Mouse (Mus musculus) frontal cortex, postnatal 14 days (tissue): ENCODE data around the gene Dock10.

ENCODE experiments used
- DNase-seq, 2 experiments: peaks; one replicate each; pipeline ENCODE4 v3.0.0; 2022; ENCODE audit warnings: low spot score in 2 of 2

Dock10 gene

DNA sequence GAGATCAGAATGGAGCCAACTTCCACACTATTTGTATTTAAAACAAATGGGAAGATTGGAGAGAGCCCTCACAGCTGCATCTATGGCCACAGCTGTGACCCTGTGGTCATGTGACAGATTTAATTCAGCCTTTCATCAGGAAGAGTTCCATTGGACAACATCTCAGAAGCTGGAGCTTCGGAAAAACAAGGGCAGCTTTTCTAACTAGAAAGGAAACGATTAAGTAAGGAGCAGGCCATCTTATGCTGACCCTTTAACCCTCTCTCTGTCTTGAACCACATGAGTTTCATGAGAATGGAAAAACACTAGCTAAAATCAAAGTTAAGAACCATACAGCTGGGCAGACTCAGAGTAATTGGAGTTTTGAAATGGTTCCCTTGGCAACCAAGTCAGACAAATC lies 101.9 kb downstream of the Dock10 start:
- no peak for DNase-seq

DNA sequence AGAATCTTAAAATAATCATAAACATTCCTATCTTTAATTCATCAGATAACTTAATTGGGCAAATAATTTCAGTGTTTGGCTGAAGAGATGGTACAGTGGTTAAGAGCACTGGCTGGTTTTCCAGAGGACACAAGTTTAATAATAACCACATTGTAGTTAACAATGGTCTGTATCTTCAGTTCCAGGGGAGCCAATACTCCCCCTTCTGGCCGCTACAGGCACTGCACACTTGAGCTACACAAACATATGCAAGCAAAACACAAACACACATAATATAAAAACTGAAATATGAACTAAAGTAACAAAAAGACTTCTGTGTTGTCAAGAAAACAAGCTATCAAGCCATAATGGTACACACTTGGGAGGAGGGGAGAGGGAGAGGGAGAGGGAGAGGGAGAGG lies 102.5 kb downstream of the Dock10 start:
- DNase-seq: no peak

DNA sequence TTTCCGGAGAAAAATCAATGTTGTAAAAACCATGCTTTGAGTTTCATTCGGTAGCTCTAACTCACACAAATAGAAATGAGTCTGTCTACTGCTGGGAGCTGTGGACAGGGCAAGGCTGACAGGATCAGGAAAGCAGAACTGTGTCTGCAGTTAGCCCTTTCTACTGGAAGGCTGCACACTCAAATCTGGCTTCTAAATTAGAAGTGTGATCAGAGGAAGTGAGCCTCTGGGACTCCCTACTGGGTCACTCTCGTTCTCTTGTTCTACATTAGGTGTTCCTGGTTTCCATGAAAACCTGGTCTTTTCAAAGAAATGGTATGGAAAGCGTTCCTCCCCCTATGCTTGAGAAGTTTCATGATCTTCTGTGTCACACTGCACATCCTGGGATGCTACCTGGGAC lies 103.1 kb downstream of the Dock10 start:
- DNase-seq: no peak

DNA sequence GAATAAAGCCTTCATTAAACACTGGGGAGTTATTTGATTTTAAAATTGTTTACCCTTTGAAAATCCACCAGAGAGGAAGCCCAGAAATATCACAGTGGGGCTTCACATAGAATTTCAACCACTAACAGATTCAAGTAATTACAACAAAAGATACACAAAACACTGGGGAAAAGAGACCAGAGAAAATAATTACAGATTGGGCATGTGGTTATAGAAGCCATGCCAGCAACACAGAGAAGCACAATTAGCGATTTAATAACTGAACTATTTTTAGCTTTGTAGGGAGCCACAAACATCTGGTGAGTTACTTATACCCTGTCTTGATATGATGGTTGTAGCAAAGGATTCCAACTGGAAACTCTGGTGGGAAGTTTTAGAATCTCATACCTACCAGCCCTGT lies 104.2 kb downstream of the Dock10 start:
- DNase-seq: no peak

DNA sequence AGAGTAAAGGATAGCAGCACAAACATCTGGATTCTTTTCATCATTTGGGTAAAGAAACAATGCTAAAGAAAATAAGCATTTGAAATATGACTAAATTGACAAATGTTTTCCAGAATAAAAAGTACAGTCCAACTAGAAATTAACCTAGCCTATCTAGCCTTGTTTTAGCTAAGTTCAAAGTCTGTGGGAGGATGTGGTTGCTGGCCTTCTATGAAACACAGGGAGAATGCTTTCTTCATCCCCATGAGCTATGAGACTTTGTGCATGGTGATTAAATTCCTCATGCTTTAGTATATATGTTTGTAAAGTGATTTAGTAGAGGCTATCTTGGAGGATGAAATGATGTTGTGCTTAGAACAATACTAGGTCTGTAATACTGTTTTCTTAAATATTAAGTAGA lies 105.5 kb downstream of the Dock10 start:
- no peak for DNase-seq

DNA sequence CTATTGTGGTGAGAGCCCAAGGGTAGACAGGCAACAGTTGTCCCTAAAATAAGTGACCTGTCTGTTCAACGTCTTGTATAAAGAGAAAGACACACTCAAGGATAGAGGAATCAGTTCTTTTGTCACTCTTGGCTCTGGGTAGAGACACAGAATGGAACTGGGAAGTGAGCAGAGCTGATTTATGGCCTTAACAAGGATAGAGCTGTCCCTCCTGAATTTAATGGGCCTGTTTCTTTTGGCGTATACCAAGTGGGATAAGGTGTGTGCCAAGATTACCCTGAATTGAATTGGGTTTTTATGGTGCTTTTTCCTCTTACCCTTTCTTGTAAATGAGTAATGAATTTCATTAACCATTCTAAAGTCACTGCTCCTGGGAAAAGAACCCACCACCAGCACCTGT lies 106.2 kb downstream of the Dock10 start:
- DNase-seq: no peak

DNA sequence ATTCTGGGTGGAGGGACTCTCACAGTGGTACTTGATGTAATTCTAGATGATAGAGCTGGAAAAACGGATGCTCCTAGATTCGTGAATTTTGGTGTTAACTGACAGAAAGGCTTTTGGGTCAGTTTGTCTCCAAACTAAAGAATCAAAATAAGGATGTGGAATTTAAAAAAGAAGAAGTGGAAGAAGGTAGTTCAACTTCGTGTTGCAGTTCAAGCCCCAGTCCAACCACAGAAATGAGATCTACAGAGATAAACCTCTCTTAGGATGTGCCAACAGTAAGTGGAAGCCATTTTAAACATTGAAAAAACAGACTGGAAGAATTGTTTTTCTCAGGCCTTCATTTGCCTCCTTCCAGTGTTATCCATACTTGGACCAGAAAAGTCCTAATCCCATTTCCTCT lies 111.7 kb downstream of the Dock10 start:
- DNase-seq: no peak

DNA sequence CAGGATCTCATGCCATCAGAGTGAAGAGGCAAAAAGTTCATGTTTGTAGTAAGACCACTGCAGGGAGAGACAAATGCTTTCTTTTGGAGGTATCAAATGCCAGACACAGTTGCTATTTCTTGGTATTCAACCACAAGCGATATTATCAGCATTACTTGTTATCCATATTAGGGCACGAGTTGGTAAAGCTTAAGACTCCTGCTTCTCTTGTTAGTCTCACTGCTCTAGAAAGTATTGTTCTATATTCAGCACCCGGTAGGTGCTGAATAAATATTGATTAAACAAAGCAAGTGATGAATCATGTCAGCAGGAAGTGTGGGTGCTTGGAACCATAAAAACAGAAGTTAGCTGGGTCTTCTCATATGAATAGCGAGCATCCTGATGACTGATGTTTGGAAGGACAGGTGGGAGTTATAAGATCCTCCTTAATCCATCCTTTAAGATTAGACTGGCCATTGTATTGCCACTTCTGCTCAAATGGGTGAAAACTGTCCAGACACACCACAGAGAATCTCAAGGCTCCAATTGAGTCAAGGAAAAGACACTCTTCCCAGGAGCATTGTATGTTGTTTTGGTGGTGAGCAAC lies 114.4 kb downstream of the Dock10 start:
- no peak for DNase-seq

DNA sequence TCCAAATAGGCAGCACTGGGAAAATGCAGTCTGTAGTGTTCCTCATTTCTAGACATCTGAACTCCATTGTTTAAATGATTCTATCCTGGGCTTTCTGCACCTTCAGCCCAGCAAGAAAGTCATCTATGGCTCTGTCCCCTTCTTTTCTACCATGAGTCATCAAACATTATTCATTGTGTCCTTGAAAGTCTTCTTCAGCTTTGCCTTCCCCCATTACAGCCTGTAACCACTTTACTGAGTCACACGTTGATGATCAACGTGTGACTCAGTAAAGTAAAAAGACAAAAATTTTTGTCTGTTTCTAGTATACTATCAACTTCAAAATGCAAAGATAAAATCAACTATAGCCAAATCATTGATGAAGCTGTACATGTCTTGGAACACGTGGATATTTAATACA lies 116.5 kb downstream of the Dock10 start:
- no peak for DNase-seq

DNA sequence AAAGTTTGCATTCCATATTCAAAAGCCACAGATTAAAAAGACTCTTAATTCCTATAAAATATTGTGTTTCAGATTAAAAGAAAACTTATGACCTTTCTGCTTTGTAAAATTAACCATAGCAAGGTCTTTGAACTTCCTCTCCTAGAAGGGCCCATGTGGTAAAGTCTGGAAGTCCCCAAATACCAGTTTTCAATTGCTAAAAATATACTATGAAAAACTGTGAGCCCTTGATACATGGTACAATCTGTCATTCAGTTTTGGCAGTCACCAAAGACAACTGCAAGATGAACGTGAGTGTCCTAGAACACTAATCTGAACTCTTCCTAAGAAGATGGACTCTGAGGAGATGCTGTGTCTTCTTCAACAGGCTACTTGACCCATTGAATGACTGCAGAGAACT lies 117.0 kb downstream of the Dock10 start:
- DNase-seq: no peak

DNA sequence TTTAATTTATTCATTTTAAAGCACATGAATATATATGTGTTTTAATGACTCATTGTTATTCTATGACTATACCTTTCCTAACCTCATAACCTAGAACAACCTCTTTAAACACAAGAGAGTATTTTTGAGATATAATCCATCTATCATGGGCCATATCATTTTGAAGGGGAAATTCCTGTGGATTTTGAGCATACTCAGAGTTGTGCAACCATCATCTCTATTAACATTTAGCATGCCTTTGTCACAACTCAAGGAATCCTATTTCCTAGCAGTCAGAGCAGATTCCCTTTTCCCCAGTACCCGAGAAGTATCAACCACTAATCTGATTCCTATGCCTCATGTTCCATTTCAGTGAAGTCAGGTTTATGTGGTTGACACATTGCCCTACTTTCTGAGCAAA lies 118.8 kb downstream of the Dock10 start:
- no peak for DNase-seq

DNA sequence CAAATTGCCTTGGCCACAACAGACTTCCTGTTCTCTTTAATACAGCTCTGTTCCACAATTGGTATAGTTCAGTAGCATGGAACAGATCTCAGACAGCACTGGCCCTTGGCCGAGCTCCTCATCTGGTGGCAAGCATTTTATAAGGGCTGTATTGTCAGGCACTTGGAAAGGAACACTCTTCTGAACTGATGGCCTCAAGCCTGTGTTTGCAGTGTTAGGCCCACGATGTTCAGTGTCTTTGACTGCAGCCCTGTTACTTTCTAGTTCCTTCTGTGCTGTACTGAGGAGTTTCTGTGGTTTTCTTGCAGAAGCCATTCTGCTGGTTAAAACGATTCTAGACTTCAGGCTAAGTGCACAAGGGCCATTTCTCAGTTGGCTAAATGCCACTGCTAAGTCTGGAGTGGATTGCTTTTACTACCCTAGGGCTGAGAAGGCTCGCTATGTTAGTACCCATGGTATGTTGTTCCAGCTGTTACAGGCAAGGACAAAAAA lies 121.1 kb downstream of the Dock10 start:
- DNase-seq: peak; percentile 28 to 38

DNA sequence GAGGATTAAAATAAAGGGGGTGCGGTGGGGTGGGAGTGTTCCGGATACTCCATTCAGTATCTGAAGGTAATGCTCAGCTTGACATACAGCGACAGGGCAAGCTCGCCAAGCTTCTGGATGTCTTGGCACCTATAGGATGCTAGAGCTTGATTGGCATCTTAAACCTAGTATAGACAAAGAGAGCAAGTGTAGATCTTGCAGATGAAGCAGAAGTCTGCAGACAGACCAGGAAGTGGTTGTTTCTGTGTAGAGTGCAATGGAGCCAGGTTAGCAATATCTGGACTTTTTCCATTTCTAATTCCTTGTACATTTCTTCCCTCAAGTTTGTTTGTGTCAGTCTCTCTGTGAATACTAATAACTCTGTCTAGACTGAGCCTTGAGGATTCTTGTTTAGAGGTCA lies 122.5 kb downstream of the Dock10 start:
- DNase-seq: no peak

DNA sequence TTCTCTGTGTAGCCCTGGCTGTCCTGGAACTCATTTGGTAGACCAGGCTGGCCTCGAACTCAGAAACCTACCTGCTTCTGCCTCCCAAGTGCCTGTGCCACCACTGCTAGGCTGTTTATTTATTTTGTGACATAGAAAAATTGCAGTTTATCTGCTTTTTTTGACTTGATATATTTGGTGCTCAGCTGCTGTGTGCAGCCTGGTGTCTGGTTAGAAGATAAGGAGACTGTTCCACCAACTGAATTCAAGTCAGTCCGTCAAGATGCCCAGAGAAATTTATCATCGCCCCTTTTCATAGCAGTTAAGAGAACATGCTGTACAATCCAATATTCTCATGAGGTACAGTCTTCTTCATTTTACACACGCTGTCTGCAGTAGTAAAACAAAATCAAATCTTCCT lies 124.8 kb downstream of the Dock10 start:
- no peak for DNase-seq

DNA sequence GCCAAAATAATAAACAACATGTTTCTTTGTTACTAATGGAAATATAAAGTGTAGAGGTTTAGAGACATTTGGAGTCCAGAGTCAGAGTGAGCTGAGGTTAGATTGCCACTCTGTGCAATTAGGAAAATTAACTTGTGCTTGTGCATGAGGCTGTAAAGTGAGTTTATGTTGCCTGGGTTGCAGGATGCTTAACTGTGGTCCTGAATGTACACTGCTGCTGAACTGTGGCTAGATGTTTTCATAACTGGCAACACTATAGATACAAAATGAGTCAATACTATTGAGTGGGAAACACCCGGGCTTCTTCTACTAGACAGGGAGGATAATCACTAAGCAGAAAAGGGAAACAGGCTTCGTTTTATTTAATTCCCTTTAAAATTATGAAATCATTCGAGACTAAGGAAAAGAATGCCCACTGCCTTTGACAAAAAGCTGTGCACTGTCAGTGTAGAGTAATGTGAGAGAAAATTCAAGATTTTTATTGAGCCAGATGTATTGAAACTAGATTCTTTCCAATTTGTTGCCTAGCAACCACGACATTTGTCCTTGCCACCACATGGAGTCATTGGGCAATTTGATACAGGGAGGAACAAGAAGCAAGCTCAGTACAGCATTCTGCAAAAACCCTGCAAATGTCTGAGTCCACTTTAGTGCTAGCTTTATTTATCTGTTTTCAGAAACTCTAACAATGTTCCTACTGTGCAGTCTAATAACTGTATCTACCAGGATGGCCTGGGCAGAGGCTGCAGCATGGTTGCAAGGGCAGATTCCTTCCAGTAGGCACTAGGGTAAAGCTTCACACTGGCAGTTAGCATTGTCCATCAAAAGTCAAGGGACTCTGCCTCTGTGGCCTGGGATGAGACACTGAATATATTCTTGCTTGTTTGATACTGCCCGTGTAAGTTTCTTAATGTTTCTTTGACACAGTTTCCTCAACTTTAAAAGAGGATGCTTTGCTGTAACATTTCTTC lies 127.9 kb downstream of the Dock10 start:
- no peak for DNase-seq

DNA sequence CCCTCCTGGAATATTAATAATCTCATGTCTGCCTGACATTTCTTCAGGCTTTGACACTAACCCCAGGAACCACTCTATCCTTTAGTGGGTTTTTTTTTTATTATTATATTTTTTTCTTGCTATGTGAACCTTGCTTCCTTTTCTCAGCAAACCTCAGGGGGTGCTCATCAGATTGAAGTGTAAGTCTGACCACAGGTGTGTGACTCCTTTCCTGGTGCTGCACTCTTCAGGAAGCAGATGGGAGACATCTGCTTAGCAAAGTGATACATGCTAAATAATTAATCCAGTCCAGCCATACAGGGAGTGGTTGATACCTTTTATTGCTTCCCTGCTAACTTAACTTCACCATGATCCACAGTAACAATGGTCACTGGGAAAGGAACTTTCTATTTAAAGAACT lies 130.3 kb downstream of the Dock10 start:
- no peak for DNase-seq

DNA sequence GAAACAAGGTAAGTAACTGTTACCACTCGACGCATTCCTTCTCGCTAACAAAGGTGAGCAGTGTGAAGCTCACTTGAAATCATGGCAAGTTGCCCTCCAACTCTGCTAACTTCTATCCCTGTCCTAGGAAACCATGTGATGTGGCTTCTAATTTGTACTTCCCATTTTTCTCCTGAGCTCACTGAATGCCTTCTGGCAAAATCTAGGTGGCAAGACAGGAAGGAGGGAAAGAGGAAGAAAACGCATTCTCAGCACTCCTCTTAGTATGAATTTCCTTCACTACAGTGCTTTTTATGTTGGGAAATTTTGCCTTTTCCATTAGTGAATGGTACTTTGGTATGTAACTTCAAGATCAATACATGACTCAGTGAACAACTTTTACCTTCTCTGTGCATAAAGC lies 131.5 kb downstream of the Dock10 start:
- DNase-seq: no peak

DNA sequence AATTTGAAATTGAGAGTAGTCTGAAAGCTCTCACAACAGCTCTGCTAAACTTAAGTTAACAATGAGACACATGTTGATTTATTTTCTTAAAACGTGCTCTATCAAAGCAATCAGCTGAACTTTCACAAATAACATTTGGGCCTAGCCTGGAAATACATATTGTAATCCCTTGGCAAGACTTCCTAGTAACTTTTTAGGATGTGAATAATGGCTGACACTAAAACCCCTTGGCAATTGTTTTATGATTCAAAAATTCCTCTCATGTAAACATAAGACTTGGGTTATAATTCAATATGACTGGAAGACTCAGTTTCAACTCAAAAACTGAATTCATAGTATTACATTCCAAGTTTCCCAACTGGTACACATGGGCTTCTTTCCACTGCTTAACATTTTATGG lies 133.0 kb downstream of the Dock10 start:
- no peak for DNase-seq

DNA sequence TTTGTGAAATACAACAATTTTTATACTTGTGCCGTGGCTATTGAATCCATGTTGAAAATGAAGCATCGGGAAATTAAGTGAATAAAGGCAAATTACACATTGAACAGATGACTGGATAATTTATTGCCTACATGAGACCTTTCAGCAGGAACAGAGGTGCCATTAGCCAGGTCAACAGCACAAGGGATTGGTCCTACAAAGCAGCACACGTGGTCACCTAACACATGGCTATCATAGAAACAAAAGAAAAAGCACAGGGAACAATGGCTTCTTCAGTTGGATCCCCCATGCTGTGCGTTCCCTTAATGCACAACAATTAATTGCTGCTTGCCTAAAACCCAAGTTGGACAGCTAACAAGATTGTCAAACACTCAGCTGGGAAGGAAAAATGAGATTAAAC lies 133.8 kb downstream of the Dock10 start:
- no peak for DNase-seq

DNA sequence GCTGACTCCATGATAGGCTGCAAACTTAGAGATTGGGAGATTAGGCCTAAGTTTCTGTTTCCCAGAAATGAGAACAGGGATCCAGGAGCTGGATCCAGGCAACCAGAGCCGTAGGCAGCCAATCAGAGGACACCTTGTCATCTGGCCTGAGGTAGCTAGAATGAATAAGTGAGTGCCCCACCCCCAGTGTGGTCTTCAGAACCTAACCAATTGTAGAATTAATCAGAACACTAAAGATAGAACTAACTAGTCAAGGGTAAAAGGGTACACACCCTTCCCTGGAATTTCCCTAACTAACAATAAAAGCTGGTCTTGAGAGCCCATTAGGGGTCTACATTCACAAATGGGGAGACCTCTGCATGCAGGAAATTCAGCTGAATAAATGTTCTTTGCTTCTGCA lies 135.7 kb downstream of the Dock10 start:
- DNase-seq: no peak

DNA sequence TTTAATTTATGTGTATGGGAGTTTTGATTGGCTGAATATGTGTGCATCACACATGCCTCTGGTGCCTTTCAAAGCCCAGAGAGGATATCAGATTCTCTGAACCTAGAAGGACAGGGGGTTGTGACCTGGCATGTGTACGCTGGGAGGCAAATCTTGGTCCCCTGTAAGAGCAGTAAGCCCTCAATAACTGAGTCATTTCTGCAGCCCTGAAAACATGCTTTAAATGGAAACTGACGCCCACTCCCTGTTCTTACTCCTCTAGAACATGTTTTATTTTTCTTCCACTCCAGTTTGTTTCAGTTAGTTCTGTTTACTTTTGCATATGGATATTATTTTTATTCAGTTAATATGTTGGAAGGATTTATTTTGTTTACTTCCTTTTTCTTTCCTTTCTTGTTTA lies 139.2 kb downstream of the Dock10 start:
- no peak for DNase-seq

DNA sequence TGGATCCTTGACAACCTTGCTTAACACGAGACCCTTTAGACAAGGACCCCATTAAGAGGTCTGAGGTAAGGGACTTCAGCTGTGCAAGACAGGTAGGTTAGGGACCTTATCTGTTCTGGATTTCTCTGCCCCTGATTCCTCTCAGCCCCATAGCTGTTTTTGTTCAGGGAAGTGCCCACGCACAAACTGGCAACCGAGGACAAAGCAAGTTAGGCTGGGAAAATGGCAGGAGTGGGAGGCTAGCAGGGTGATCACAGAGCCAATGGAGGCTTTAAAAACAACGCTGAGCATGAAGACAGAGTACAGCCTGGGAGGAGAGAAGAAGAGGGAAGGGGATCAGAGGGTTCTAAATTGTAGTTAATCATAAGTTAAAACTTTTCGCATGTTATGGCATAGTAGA lies 141.7 kb downstream of the Dock10 start:
- no peak for DNase-seq

DNA sequence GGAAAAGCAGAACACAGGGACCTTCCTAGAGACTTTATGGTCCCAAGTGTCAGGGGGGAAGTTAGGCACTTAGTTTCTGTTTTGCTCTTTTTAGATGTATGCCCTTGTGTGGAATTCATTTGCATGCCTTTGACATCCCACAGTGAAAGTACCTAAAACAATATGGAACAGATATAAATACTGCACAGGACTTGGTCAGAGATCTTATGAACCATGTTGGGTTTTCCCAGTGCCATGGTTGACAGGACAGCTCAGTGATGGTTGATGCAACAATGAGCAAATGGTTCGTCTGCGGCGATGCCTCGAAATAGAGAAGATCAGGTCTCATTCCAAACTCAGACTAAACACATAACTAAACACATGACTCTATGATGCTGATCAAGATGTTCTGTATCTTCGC lies 143.6 kb downstream of the Dock10 start:
- no peak for DNase-seq
